Mouse (Mus musculus): ENCODE measurements around the gene Psmf1. TPM values are rescaled to one million over a fixed set of nuclear protein-coding genes. Genes with fewer than 3 reads are reported as not detected.

Gene Psmf1
- 21.9 and 24.1 TPM in 2 replicates for polyA plus RNA-seq (2012; rRNA removed)

GRCm38 (mm10) chr2:151743845-151744244 is at the start of gene Psmf1:
Gene Psmf1 (minus strand): TSS chr2:151744186.

GRCm38 (mm10) chr2:151701231-151702145 is 42.5 kb downstream of the Psmf1 start, which contains the start of gene Tmem74b:
Gene Tmem74b (plus strand): TSS chr2:151702008.

GRCm38 (mm10) chr2:151668433-151668832 is 75.6 kb downstream of the Psmf1 start, which contains the start of gene Rad21l:
Gene Rad21l (minus strand): TSS chr2:151668533.

Other genes with a start within 250 kb of the Psmf1 start
- gene Fkbp1a, start 201.7 kb downstream of the Psmf1 start, polyA plus RNA-seq (2012; rRNA removed) = 37.5 and 38.3 TPM in 2 replicates
- 0.22 and 0.30 TPM in 2 replicates for gene Sdcbp2, start 171.6 kb downstream of the Psmf1 start, polyA plus RNA-seq (2012; rRNA removed)
- gene Snph, start 111.6 kb downstream of the Psmf1 start, polyA plus RNA-seq (2012; rRNA removed) = 0.02 TPM in 2 replicates
- not detected in 2 replicates for gene Rad21l, start 75.7 kb downstream of the Psmf1 start, polyA plus RNA-seq (2012; rRNA removed)
- gene Tmem74b, start 42.2 kb downstream of the Psmf1 start, polyA plus RNA-seq (2012; rRNA removed) = 0.02 TPM in 2 replicates
- gene Rspo4, start 98.7 kb upstream of the Psmf1 start, polyA plus RNA-seq (2012; rRNA removed) = 0.07 and 0.08 TPM in 2 replicates
- 0.14 and 0.19 TPM in 2 replicates for gene Angpt4, start 167.0 kb upstream of the Psmf1 start, polyA plus RNA-seq (2012; rRNA removed)
- gene Fam110a, start 236.0 kb upstream of the Psmf1 start, polyA plus RNA-seq (2012; rRNA removed) = 4.7 and 4.8 TPM in 2 replicates